Mouse (Mus musculus): ENCODE results near the gene Umod.

The Umod gene

GRCm38 (mm10) chr7:119479256-119479655, at the start of gene Umod:
Gene Umod (minus strand): TSS chr7:119479282.
- in situ Hi-C loops (cut with MseI, MboI), result no loop called here

- in situ Hi-C loops (cut with MseI, MboI), result no loop called here
These were observed 49.5 kb upstream of the Umod start for GRCm38 (mm10) chr7:119528617-119529016.

- in situ Hi-C loops (cut with MseI, MboI), result no loop called here
These were observed 48.5 kb upstream of the Umod start for GRCm38 (mm10) chr7:119527548-119527947.

- in situ Hi-C loops (cut with MseI, MboI), result no loop called here
These were observed 48.1 kb upstream of the Umod start for GRCm38 (mm10) chr7:119527135-119527534.

- in situ Hi-C loops (cut with MseI, MboI), result no loop called here
These were observed 47.4 kb upstream of the Umod start for GRCm38 (mm10) chr7:119526486-119526885.

GRCm38 (mm10) chr7:119525881-119526281, 46.8 kb upstream of the Umod start:
- in situ Hi-C loops (cut with MseI, MboI), result no loop called here

- in situ Hi-C loops (cut with MseI, MboI), result no loop called here
These were observed 44.3 kb upstream of the Umod start, which contains the start of gene Pdilt for GRCm38 (mm10) chr7:119523389-119523788. Gene Pdilt (minus strand): TSS chr7:119523489.

GRCm38 (mm10) chr7:119522385-119522784, 43.3 kb upstream of the Umod start:
- in situ Hi-C loops (cut with MseI, MboI), result no loop called here

GRCm38 (mm10) chr7:119521816-119522215, 42.7 kb upstream of the Umod start:
- in situ Hi-C loops (cut with MseI, MboI), result no loop called here

GRCm38 (mm10) chr7:119519654-119520053, 40.6 kb upstream of the Umod start:
- in situ Hi-C loops (cut with MseI, MboI), result loop anchor here (10.0 kb wide), 1 partner anchor 505 kb away; no protein-coding TSS in a partner anchor

- in situ Hi-C loops (cut with MseI, MboI), result loop anchor here (10.0 kb wide), 1 partner anchor 504 kb away; no protein-coding TSS in a partner anchor
These were observed 40.1 kb upstream of the Umod start, which contains the start of gene Acsm5 for GRCm38 (mm10) chr7:119519163-119519562. Gene Acsm5 (plus strand): TSS chr7:119519463.

GRCm38 (mm10) chr7:119516272-119516558, 37.1 kb upstream of the Umod start:
- in situ Hi-C loops (cut with MseI, MboI), result loop anchor here (10.0 kb wide), 1 partner anchor 501 kb away; no protein-coding TSS in a partner anchor

GRCm38 (mm10) chr7:119515492-119516271, 36.6 kb upstream of the Umod start:
- in situ Hi-C loops (cut with MseI, MboI), result loop anchor here (10.0 kb wide), 1 partner anchor 501 kb away; no protein-coding TSS in a partner anchor

GRCm38 (mm10) chr7:119513056-119513455, 34.0 kb upstream of the Umod start:
- in situ Hi-C loops (cut with MseI, MboI), result loop anchor here (10.0 kb wide), 1 partner anchor 498 kb away; no protein-coding TSS in a partner anchor

- in situ Hi-C loops (cut with MseI, MboI), result loop anchor here (10.0 kb wide), 1 partner anchor 496 kb away; no protein-coding TSS in a partner anchor
These were observed 32.1 kb upstream of the Umod start for GRCm38 (mm10) chr7:119511143-119511542.

- in situ Hi-C loops (cut with MseI, MboI), result no loop called here
These were observed 11.1 kb upstream of the Umod start for GRCm38 (mm10) chr7:119490041-119490780.

GRCm38 (mm10) chr7:119486683-119487082, 7.6 kb upstream of the Umod start:
- in situ Hi-C loops (cut with MseI, MboI), result no loop called here

- in situ Hi-C loops (cut with MseI, MboI), result no loop called here
These were observed 5.1 kb upstream of the Umod start for GRCm38 (mm10) chr7:119484154-119484553.

GRCm38 (mm10) chr7:119476500-119477389, 2.3 kb downstream of the Umod start:
- in situ Hi-C loops (cut with MseI, MboI), result no loop called here

- in situ Hi-C loops (cut with MseI, MboI), result no loop called here
These were observed 19.9 kb downstream of the Umod start, which contains the start of gene Gp2 for GRCm38 (mm10) chr7:119459185-119459584. Gene Gp2 (minus strand): TSS chr7:119459285.

- in situ Hi-C loops (cut with MseI, MboI), result no loop called here
These were observed 24.9 kb downstream of the Umod start for GRCm38 (mm10) chr7:119454192-119454591.

Data from mouse trophoblast stem cell (cell line).